Mouse (Mus musculus) spleen, postnatal 14 days (tissue): ENCODE measurements around the gene Dcxr.
A peak's percentile ranks its signal among the peaks of the same experiment; 100 is the strongest.
"Not testable (repeated sequence)": the region's sequence is repeated elsewhere in the genome, so short reads cannot be mapped to it uniquely, and the experiment has no call there.

Experiments used
- DNase-seq, 2 experiments: peaks; one replicate each; pipeline ENCODE4 v3.0.0; 2021 to 2022; ENCODE audit warnings: low spot score in 2 of 2

Gene Dcxr

GRCm38 (mm10) chr11:120727169-120727527 lies at the start of gene Dcxr:
TSS of gene Dcxr (minus strand) at chr11:120727281.
- peak; percentile 48 to 62 for DNase-seq

- DNase-seq = peak; percentile 85 to 92
Observed at GRCm38 (mm10) chr11:120775774-120776469, 48.8 kb upstream of the Dcxr start.

GRCm38 (mm10) chr11:120773463-120774190 lies 46.5 kb upstream of the Dcxr start:
- no peak for DNase-seq

GRCm38 (mm10) chr11:120772749-120773148 lies 45.7 kb upstream of the Dcxr start:
- no peak for DNase-seq

GRCm38 (mm10) chr11:120768206-120768605 lies 41.1 kb upstream of the Dcxr start:
- no peak for DNase-seq

GRCm38 (mm10) chr11:120767023-120767422 lies 39.9 kb upstream of the Dcxr start:
- not testable (repeated sequence) for DNase-seq

GRCm38 (mm10) chr11:120763121-120763999 lies 36.3 kb upstream of the Dcxr start:
- not testable (repeated sequence) for DNase-seq

GRCm38 (mm10) chr11:120762672-120763041 lies 35.6 kb upstream of the Dcxr start, which contains the start of gene Hmga1b:
TSS of gene Hmga1b (plus strand) at chr11:120762794.
- DNase-seq = not testable (repeated sequence)

GRCm38 (mm10) chr11:120761811-120762671 lies 35.0 kb upstream of the Dcxr start:
- DNase-seq = no peak

- no peak for DNase-seq
Observed at GRCm38 (mm10) chr11:120760236-120760635, 33.2 kb upstream of the Dcxr start.

- no peak for DNase-seq
Observed at GRCm38 (mm10) chr11:120751606-120752005, 24.5 kb upstream of the Dcxr start.

GRCm38 (mm10) chr11:120749430-120749829 lies 22.3 kb upstream of the Dcxr start:
- DNase-seq = peak in 1 of 2 experiments; percentile 22

- no peak for DNase-seq
Observed at GRCm38 (mm10) chr11:120747974-120748373, 20.9 kb upstream of the Dcxr start.

GRCm38 (mm10) chr11:120744121-120744701 lies 17.1 kb upstream of the Dcxr start:
- no peak for DNase-seq

- no peak for DNase-seq
Observed at GRCm38 (mm10) chr11:120740981-120741380, 13.9 kb upstream of the Dcxr start.

- no peak for DNase-seq
Observed at GRCm38 (mm10) chr11:120736424-120736823, 9.3 kb upstream of the Dcxr start.

- no peak for DNase-seq
Observed at GRCm38 (mm10) chr11:120733521-120733920, 6.4 kb upstream of the Dcxr start.

GRCm38 (mm10) chr11:120731858-120732680 lies 5.0 kb upstream of the Dcxr start, which contains the start of gene Cbr2:
TSS of gene Cbr2 (minus strand) at chr11:120732114.
- no peak for DNase-seq

- DNase-seq = no peak
Observed at GRCm38 (mm10) chr11:120731395-120731794, 4.3 kb upstream of the Dcxr start.

GRCm38 (mm10) chr11:120730331-120730870 lies 3.3 kb upstream of the Dcxr start:
- no peak for DNase-seq
